Mouse (Mus musculus): ENCODE measurements at regions not wholly inside any gene's neighbourhood (a gene's known extent, or its start where the extent isn't known, plus 50 kb on each side); places are given as distances from the start of the nearest gene placed in this dataset.

GRCm38 (mm10) chr2:46442576-46442975 lies 1325.4 kb upstream of the Zeb2 start:
- Histone ChIP-seq H3K4me3 (ENCODE audit: low read length) (no peak overlapping the region; the same call in 1 of the 2 replicates), H3K27me3 (ENCODE audit: insufficient read depth, low read length) (no peaks in the 10 kb centered on the region), H3K9me3 (ENCODE audit: low read length) (no peaks in the 10 kb centered on the region), H3K4me2 (replicated peaks; ENCODE audit: low read depth, low read length) (peak overlapping the region; percentile 23), H3K4me1 (ENCODE audit: insufficient read depth, low read length) (peaks cover 13% of the 10 kb centered on the region), H3K9ac (replicated peaks; ENCODE audit: low read length) (peak overlapping the region; percentile 18; the same call in 1 of the 2 replicates), H3K36me3 (ENCODE audit: insufficient read depth, low read length) (no peaks in the 10 kb centered on the region), H3K27ac (ENCODE audit: low read length) (peak overlapping the region; percentile 89)
- WGBS = 43% methylated on average over 6 of the region's 6 CpGs
- ATAC-seq (ENCODE audit: low FRiP score, low TSS enrichment) = no peak

- H3K9ac ChIP-seq (replicated peaks; ENCODE audit: low read length) = no peak overlapping the region
- no peak overlapping the region for H3K4me3 ChIP-seq (ENCODE audit: low read length)
- H3K36me3 ChIP-seq (ENCODE audit: insufficient read depth, low read length) = no peaks in the 10 kb centered on the region
- no peaks in the 10 kb centered on the region for H3K27me3 ChIP-seq (ENCODE audit: insufficient read depth, low read length)
- no peak for ATAC-seq (ENCODE audit: low FRiP score, low TSS enrichment)
- peaks cover 13% of the 10 kb centered on the region for H3K4me1 ChIP-seq (ENCODE audit: insufficient read depth, low read length)
- H3K9me3 ChIP-seq (ENCODE audit: low read length) = no peaks in the 10 kb centered on the region
- H3K4me2 ChIP-seq (replicated peaks; ENCODE audit: low read depth, low read length) = 0 out of 2 replicates have a peak overlapping the region, but pooled peaks have one; percentile 23
- 73% methylated on average over 8 of the region's 8 CpGs for WGBS
- H3K27ac ChIP-seq (ENCODE audit: low read length) = peak overlapping the region; percentile 89; the same call in 1 of the 2 replicates
Measured at GRCm38 (mm10) chr2:46441927-46442326, 1324.7 kb upstream of the Zeb2 start.

- Histone ChIP-seq H3K4me2 (replicated peaks; ENCODE audit: low read depth, low read length) (no peak overlapping the region), H3K4me1 (ENCODE audit: insufficient read depth, low read length) (peaks cover 13% of the 10 kb centered on the region), H3K27ac (ENCODE audit: low read length) (no peak overlapping the region), H3K9ac (replicated peaks; ENCODE audit: low read length) (no peak overlapping the region), H3K27me3 (ENCODE audit: insufficient read depth, low read length) (no peaks in the 10 kb centered on the region), H3K9me3 (ENCODE audit: low read length) (no peaks in the 10 kb centered on the region), H3K4me3 (ENCODE audit: low read length) (no peak overlapping the region), H3K36me3 (ENCODE audit: insufficient read depth, low read length) (no peaks in the 10 kb centered on the region)
- 90% methylated on average over 5 of the region's 5 CpGs for WGBS
- ATAC-seq (ENCODE audit: low FRiP score, low TSS enrichment) = no peak
Measured at GRCm38 (mm10) chr2:46441348-46441747, 1324.2 kb upstream of the Zeb2 start.

GRCm38 (mm10) chr2:46440038-46440437 lies 1322.8 kb upstream of the Zeb2 start:
- ATAC-seq (ENCODE audit: low FRiP score, low TSS enrichment) = no peak
- 90% methylated on average over 2 of the region's 2 CpGs for WGBS

GRCm38 (mm10) chr2:46418281-46418680 lies 1301.1 kb upstream of the Zeb2 start:
- no peak for ATAC-seq (ENCODE audit: low FRiP score, low TSS enrichment)
- H3K9ac ChIP-seq (replicated peaks; ENCODE audit: low read length) = no peak overlapping the region
- H3K36me3 ChIP-seq (ENCODE audit: insufficient read depth, low read length) = no peaks in the 10 kb centered on the region
- H3K4me1 ChIP-seq (ENCODE audit: insufficient read depth, low read length) = no peaks in the 10 kb centered on the region
- no peaks in the 10 kb centered on the region for H3K9me3 ChIP-seq (ENCODE audit: low read length)
- H3K27ac ChIP-seq (ENCODE audit: low read length) = no peak overlapping the region
- no peak overlapping the region for H3K4me3 ChIP-seq (ENCODE audit: low read length)
- H3K27me3 ChIP-seq (ENCODE audit: insufficient read depth, low read length) = no peaks in the 10 kb centered on the region
- 95% methylated on average over 1 of the region's 1 CpGs for WGBS
- no peak overlapping the region for H3K4me2 ChIP-seq (replicated peaks; ENCODE audit: low read depth, low read length)

More at GRCm38 (mm10) chr2:46440038-46440437, 1322.8 kb upstream of the Zeb2 start:
- Histone ChIP-seq H3K4me3 (ENCODE audit: low read length) (no peak overlapping the region), H3K9ac (replicated peaks; ENCODE audit: low read length) (no peak overlapping the region), H3K9me3 (ENCODE audit: low read length) (no peaks in the 10 kb centered on the region), H3K4me2 (replicated peaks; ENCODE audit: low read depth, low read length) (no peak overlapping the region), H3K36me3 (ENCODE audit: insufficient read depth, low read length) (no peaks in the 10 kb centered on the region), H3K27me3 (ENCODE audit: insufficient read depth, low read length) (no peaks in the 10 kb centered on the region), H3K4me1 (ENCODE audit: insufficient read depth, low read length) (peaks cover 13% of the 10 kb centered on the region), H3K27ac (ENCODE audit: low read length) (no peak overlapping the region)

GRCm38 (mm10) chr2:46402373-46403114 lies 1285.3 kb upstream of the Zeb2 start:
- Histone ChIP-seq H3K9me3 (ENCODE audit: low read length) (no peaks in the 10 kb centered on the region), H3K27me3 (ENCODE audit: insufficient read depth, low read length) (no peaks in the 10 kb centered on the region), H3K4me2 (replicated peaks; ENCODE audit: low read depth, low read length) (no peak overlapping the region), H3K4me1 (ENCODE audit: insufficient read depth, low read length) (no peaks in the 10 kb centered on the region), H3K36me3 (ENCODE audit: insufficient read depth, low read length) (no peaks in the 10 kb centered on the region), H3K9ac (replicated peaks; ENCODE audit: low read length) (no peak overlapping the region), H3K27ac (ENCODE audit: low read length) (no peak overlapping the region), H3K4me3 (ENCODE audit: low read length) (no peak overlapping the region)
- no peak for ATAC-seq (ENCODE audit: low FRiP score, low TSS enrichment)
- 82% methylated on average over 1 of the region's 1 CpGs for WGBS

GRCm38 (mm10) chr2:46394161-46394560 lies 1277.0 kb upstream of the Zeb2 start:
- Histone ChIP-seq H3K27ac (ENCODE audit: low read length) (no peak overlapping the region), H3K4me1 (ENCODE audit: insufficient read depth, low read length) (no peaks in the 10 kb centered on the region)
- no peak for ATAC-seq (ENCODE audit: low FRiP score, low TSS enrichment)

GRCm38 (mm10) chr2:46372847-46373461 lies 1255.8 kb upstream of the Zeb2 start:
- H3K36me3 ChIP-seq (ENCODE audit: insufficient read depth, low read length) = no peaks in the 10 kb centered on the region
- ATAC-seq (ENCODE audit: low FRiP score, low TSS enrichment) = no peak
- no peak overlapping the region for H3K4me2 ChIP-seq (replicated peaks; ENCODE audit: low read depth, low read length)
- no peaks in the 10 kb centered on the region for H3K9me3 ChIP-seq (ENCODE audit: low read length)
- no peak overlapping the region for H3K27ac ChIP-seq (ENCODE audit: low read length)
- no peak overlapping the region for H3K4me3 ChIP-seq (ENCODE audit: low read length)
- 96% methylated on average over 3 of the region's 3 CpGs for WGBS
- no peaks in the 10 kb centered on the region for H3K4me1 ChIP-seq (ENCODE audit: insufficient read depth, low read length)
- no peaks in the 10 kb centered on the region for H3K27me3 ChIP-seq (ENCODE audit: insufficient read depth, low read length)
- no peak overlapping the region for H3K9ac ChIP-seq (replicated peaks; ENCODE audit: low read length)

More at GRCm38 (mm10) chr2:46394161-46394560, 1277.0 kb upstream of the Zeb2 start:
- Histone ChIP-seq H3K4me3 (ENCODE audit: low read length) (no peak overlapping the region), H3K9me3 (ENCODE audit: low read length) (0 out of 2 replicates have a peak, but pooled peaks cover under 1% of the 10 kb centered on the region), H3K9ac (replicated peaks; ENCODE audit: low read length) (no peak overlapping the region), H3K36me3 (ENCODE audit: insufficient read depth, low read length) (no peaks in the 10 kb centered on the region), H3K27me3 (ENCODE audit: insufficient read depth, low read length) (no peaks in the 10 kb centered on the region), H3K4me2 (replicated peaks; ENCODE audit: low read depth, low read length) (no peak overlapping the region)
- 75% methylated on average over 2 of the region's 2 CpGs for WGBS

- H3K4me2 ChIP-seq (replicated peaks; ENCODE audit: low read depth, low read length) = no peak overlapping the region
- WGBS = 58% methylated on average over 1 of the region's 1 CpGs
- no peaks in the 10 kb centered on the region for H3K27me3 ChIP-seq (ENCODE audit: insufficient read depth, low read length)
- no peak overlapping the region for H3K9ac ChIP-seq (replicated peaks; ENCODE audit: low read length)
- no peak overlapping the region for H3K4me3 ChIP-seq (ENCODE audit: low read length)
- H3K36me3 ChIP-seq (ENCODE audit: insufficient read depth, low read length) = no peaks in the 10 kb centered on the region
- H3K9me3 ChIP-seq (ENCODE audit: low read length) = no peaks in the 10 kb centered on the region
- no peaks in the 10 kb centered on the region for H3K4me1 ChIP-seq (ENCODE audit: insufficient read depth, low read length)
- no peak overlapping the region for H3K27ac ChIP-seq (ENCODE audit: low read length)
- no peak for ATAC-seq (ENCODE audit: low FRiP score, low TSS enrichment)
Measured at GRCm38 (mm10) chr2:46371755-46372154, 1254.6 kb upstream of the Zeb2 start.

- Histone ChIP-seq H3K36me3 (ENCODE audit: insufficient read depth, low read length) (no peaks in the 10 kb centered on the region), H3K27ac (ENCODE audit: low read length) (no peak overlapping the region), H3K9ac (replicated peaks; ENCODE audit: low read length) (no peak overlapping the region), H3K4me3 (ENCODE audit: low read length) (no peak overlapping the region), H3K4me2 (replicated peaks; ENCODE audit: low read depth, low read length) (no peak overlapping the region), H3K9me3 (ENCODE audit: low read length) (no peaks in the 10 kb centered on the region), H3K27me3 (ENCODE audit: insufficient read depth, low read length) (no peaks in the 10 kb centered on the region), H3K4me1 (ENCODE audit: insufficient read depth, low read length) (no peaks in the 10 kb centered on the region)
- 89% methylated on average over 5 of the region's 5 CpGs for WGBS
- ATAC-seq (ENCODE audit: low FRiP score, low TSS enrichment) = no peak
Measured at GRCm38 (mm10) chr2:46370949-46371348, 1253.8 kb upstream of the Zeb2 start.
